ENCODE assay signal across 8 mouse cellular contexts in the genomic region with DNA sequence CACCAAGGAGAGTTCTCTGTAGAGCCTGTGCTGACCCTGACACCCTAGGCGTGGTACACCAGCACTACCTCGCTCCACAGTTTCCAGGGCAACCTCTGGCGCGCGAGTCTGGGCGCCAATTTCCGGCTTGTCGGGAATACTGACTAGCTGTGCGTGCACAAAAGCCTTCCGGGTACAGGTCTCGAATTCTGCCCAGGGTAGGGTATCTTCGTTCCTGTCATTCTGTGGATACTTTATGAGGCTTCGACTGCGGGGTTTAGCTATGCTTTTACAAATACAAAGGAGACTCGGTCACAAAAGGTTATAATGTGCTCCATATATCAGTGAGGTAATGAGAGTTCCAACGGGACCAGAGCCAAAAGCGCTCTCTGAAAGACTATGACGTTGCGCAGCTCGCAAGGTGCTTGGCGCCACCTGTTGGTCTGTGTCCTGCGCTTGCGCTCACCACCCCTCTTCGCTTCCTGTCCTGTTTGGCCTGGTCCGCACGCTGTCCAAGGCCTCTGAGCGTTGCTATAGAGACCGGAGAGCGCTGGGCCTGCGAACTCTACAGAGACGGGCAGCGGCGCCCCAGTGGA. TPM values are rescaled to one million over a fixed set of nuclear protein-coding genes. Genes with fewer than 3 reads are reported as not detected.
A peak's percentile ranks its signal among the peaks of the same experiment; 100 is the strongest.
DNase-seq lines count a peak whose midpoint lies in the region; ATAC-seq lines count a peak whose summit lies in the region.

A gene (minus strand): TSS at position 153 of the 575 bp plus-strand sequence.
A gene (plus strand): TSS at position 265 of the 575 bp plus-strand sequence.

- ATAC-seq in erythroid progenitor cell, adult 5-6 weeks (replicated peaks; ENCODE audit: low FRiP score, poor library complexity, severe bottlenecking), result peak; percentile 95
- ATAC-seq in heart, embryonic 13.5 days (ENCODE audit: extremely low read depth, insufficient number of reproducible peaks, low FRiP score, low TSS enrichment), result peak; percentile 90
- ATAC-seq in liver, embryonic 12.5 days, result peak; percentile 96
- ATAC-seq in stomach, embryonic 15.5 days (ENCODE audit: insufficient read depth, low FRiP score, low read depth), result peak; percentile 99

- under 1% methylated on average over 33 of the region's 33 CpGs for WGBS in heart, embryonic 13.5 days
- under 1% methylated on average over 33 of the region's 33 CpGs for WGBS in liver, embryonic 12.5 days (ENCODE audit: insufficient replicate concordance)
- 1% methylated on average over 33 of the region's 33 CpGs for WGBS in stomach, embryonic 15.5 days

- H3K27me3 ChIP-seq in heart, embryonic 13.5 days (replicated peaks), result no peaks in the 10 kb centered on the region
- H3K27me3 ChIP-seq in liver, embryonic 12.5 days (replicated peaks), result no peaks in the 10 kb centered on the region
- H3K27me3 ChIP-seq in stomach, embryonic 15.5 days (replicated peaks), result no peaks in the 10 kb centered on the region

- H3K4me2 ChIP-seq in heart, embryonic 13.5 days, result peak within 1 kb of the TSS; percentile 88
- peak within 1 kb of the TSS; percentile 91 for H3K4me2 ChIP-seq in liver, embryonic 12.5 days
- H3K4me2 ChIP-seq in stomach, embryonic 15.5 days, result peak within 1 kb of the TSS; percentile 72

- peak; percentile 91 for DNase-seq in CD4-positive helper T cell, adult 2 months (ENCODE audit: low read depth, low spot score)
- peak; percentile 85 for DNase-seq in brain, embryonic 18.5 days (ENCODE audit: low read depth, low spot score)
- DNase-seq in kidney, postnatal 10 days, result peak; percentile 97
- DNase-seq in natural killer cell, adult 2 months (ENCODE audit: low spot score in 2 of 2), result peak; percentile 90

- peaks cover 56% of the 10 kb centered on the region for H3K36me3 ChIP-seq in heart, embryonic 13.5 days
- H3K36me3 ChIP-seq in liver, embryonic 12.5 days, result peaks cover 50% of the 10 kb centered on the region
- peaks cover 9% of the 10 kb centered on the region; the same call in 1 of the 2 replicates for H3K36me3 ChIP-seq in stomach, embryonic 15.5 days

- no peaks in the 10 kb centered on the region for H3K9me3 ChIP-seq in heart, embryonic 13.5 days
- H3K9me3 ChIP-seq in liver, embryonic 12.5 days (replicated peaks), result no peaks in the 10 kb centered on the region
- H3K9me3 ChIP-seq in stomach, embryonic 15.5 days, result no peaks in the 10 kb centered on the region

- H3K27ac ChIP-seq in heart, embryonic 13.5 days (replicated peaks), result peak within 1 kb of the TSS; percentile 73
- peak within 1 kb of the TSS; percentile 77 for H3K27ac ChIP-seq in liver, embryonic 12.5 days
- H3K27ac ChIP-seq in stomach, embryonic 15.5 days, result peak within 1 kb of the TSS; percentile 67

- H3K9ac ChIP-seq in heart, embryonic 13.5 days, result peak within 1 kb of the TSS; percentile 92
- peak within 1 kb of the TSS; percentile 82 for H3K9ac ChIP-seq in liver, embryonic 12.5 days
- H3K9ac ChIP-seq in stomach, embryonic 15.5 days, result peak within 1 kb of the TSS; percentile 47

- H3K4me1 ChIP-seq in heart, embryonic 13.5 days, result peaks cover 12% of the 10 kb centered on the region
- peaks cover 16% of the 10 kb centered on the region for H3K4me1 ChIP-seq in liver, embryonic 12.5 days
- peaks cover 9% of the 10 kb centered on the region for H3K4me1 ChIP-seq in stomach, embryonic 15.5 days

- H3K4me3 ChIP-seq in heart, embryonic 13.5 days, result peak within 1 kb of the TSS; percentile 74
- H3K4me3 ChIP-seq in liver, embryonic 12.5 days, result peak within 1 kb of the TSS; percentile 76
- peak within 1 kb of the TSS; percentile 56 for H3K4me3 ChIP-seq in stomach, embryonic 15.5 days (replicated peaks)

RNA-seq across cellular contexts. Expression of the first gene that starts in this region (rescaled TPM):
- not detected in 2 replicates for total RNA-seq in erythroid progenitor cell, adult 5-6 weeks (2015; ENCODE audit: low replicate concordance)
- total RNA-seq in erythroid progenitor cell, adult 5-6 weeks (2017; ENCODE audit: low replicate concordance), result 0.64 TPM in 1 of 2 replicates, not detected in the other
- polyA plus RNA-seq in heart, embryonic 13.5 days (2015; fragmentation: Nextera tagmentation; extraction: Ambion mirVana), result 7.4 and 8.8 TPM in 2 replicates
- 3.1 and 3.9 TPM in 2 replicates for polyA plus RNA-seq in liver, embryonic 12.5 days (2016; fragmentation: Nextera tagmentation; extraction: Ambion mirVana)
- 5.1 and 6.9 TPM in 2 replicates for polyA plus RNA-seq in stomach, embryonic 15.5 days (2015; fragmentation: Nextera tagmentation; extraction: Ambion mirVana)

RNA-seq across cellular contexts. Expression of the second gene that starts in this region (rescaled TPM):
- total RNA-seq in erythroid progenitor cell, adult 5-6 weeks (2015; ENCODE audit: low replicate concordance), result 10.1 and 16.9 TPM in 2 replicates
- total RNA-seq in erythroid progenitor cell, adult 5-6 weeks (2017; ENCODE audit: low replicate concordance), result 7.4 and 8.8 TPM in 2 replicates
- 11.4 and 14.5 TPM in 2 replicates for polyA plus RNA-seq in heart, embryonic 13.5 days (2015; fragmentation: Nextera tagmentation; extraction: Ambion mirVana)
- 12.4 and 12.5 TPM in 2 replicates for polyA plus RNA-seq in liver, embryonic 12.5 days (2016; fragmentation: Nextera tagmentation; extraction: Ambion mirVana)
- 21.1 and 21.8 TPM in 2 replicates for polyA plus RNA-seq in stomach, embryonic 15.5 days (2015; fragmentation: Nextera tagmentation; extraction: Ambion mirVana)

Comparison
In these comparisons a context has a peak if more than half of its experiments do, and no peak if none do; other contexts are left out.
1. Peak in every context shown above with its lines: DNase-seq, ATAC-seq, H3K4me3 ChIP-seq and H3K27ac ChIP-seq.